Mouse (Mus musculus) heart, postnatal 10 days (tissue): ENCODE measurements around the gene Cbx5. TPM values are rescaled to one million over a fixed set of nuclear protein-coding genes. Genes with fewer than 3 reads are reported as not detected.

Experiments
- DNase-seq, 2 experiments: peaks; one replicate each; pipeline ENCODE4 v3.0.0; 2021
- intact Hi-C: fragments of 180-260 bp; cut with DNase I; formaldehyde crosslinking; loops from one replicate; pipeline ENCODE4 v1.15.1; 2025
- total RNA-seq, 2 experiments: library from RNA; stranded (reverse); gene quantifications; 2 replicates each; pipeline ENCODE4 v1.2.3; 2021

The Cbx5 gene
- total RNA-seq, 2 experiments from 2014 or later, result 81.3 to 97.4 TPM

GRCm38 (mm10) chr15:103221386-103221785, 18.2 kb downstream of the Cbx5 start:
- DNase-seq, result no peak

GRCm38 (mm10) chr15:103220785-103221184, 18.8 kb downstream of the Cbx5 start:
- peak in 1 of 2 experiments; percentile 35 for DNase-seq
- intact Hi-C loops, result no loop called here

More at GRCm38 (mm10) chr15:103221386-103221785, 18.2 kb downstream of the Cbx5 start:
- intact Hi-C loops, result no loop called here

- intact Hi-C loops, result no loop called here
- no peak for DNase-seq
These were observed 23.6 kb downstream of the Cbx5 start for GRCm38 (mm10) chr15:103216052-103216451.

- intact Hi-C loops, result no loop called here
These were observed 24.4 kb downstream of the Cbx5 start for GRCm38 (mm10) chr15:103214971-103215907.

GRCm38 (mm10) chr15:103214149-103214548, 25.5 kb downstream of the Cbx5 start:
- peak; percentile 22 to 31 for DNase-seq
- intact Hi-C loops, result no loop called here

More at GRCm38 (mm10) chr15:103214971-103215907, 24.4 kb downstream of the Cbx5 start:
- DNase-seq, result peak; percentile 91

- DNase-seq, result peak in 1 of 2 experiments; percentile 46
- intact Hi-C loops, result loop anchor here (5.0 kb wide), 1 partner anchor 102 kb away; no protein-coding TSS in a partner anchor
These were observed 34.5 kb downstream of the Cbx5 start for GRCm38 (mm10) chr15:103205156-103205555.

GRCm38 (mm10) chr15:103202088-103202793, 37.4 kb downstream of the Cbx5 start:
- peak; percentile 83 to 85 for DNase-seq
- intact Hi-C loops, result no loop called here

GRCm38 (mm10) chr15:103197785-103198184, 41.8 kb downstream of the Cbx5 start:
- intact Hi-C loops, result no loop called here
- no peak for DNase-seq

- no peak for DNase-seq
- intact Hi-C loops, result no loop called here
These were observed 42.8 kb downstream of the Cbx5 start for GRCm38 (mm10) chr15:103196835-103197234.

- intact Hi-C loops, result no loop called here
- DNase-seq, result no peak
These were observed 46.0 kb downstream of the Cbx5 start for GRCm38 (mm10) chr15:103193606-103194005.

GRCm38 (mm10) chr15:103190531-103191462, 48.8 kb downstream of the Cbx5 start:
- intact Hi-C loops, result no loop called here
- DNase-seq, result peak in 1 of 2 experiments; percentile 75

- no peak for DNase-seq
- intact Hi-C loops, result no loop called here
These were observed 49.5 kb downstream of the Cbx5 start for GRCm38 (mm10) chr15:103190083-103190482.

GRCm38 (mm10) chr15:103187803-103188202, 51.8 kb downstream of the Cbx5 start:
- intact Hi-C loops, result no loop called here

GRCm38 (mm10) chr15:103185462-103186198, 54.0 kb downstream of the Cbx5 start:
- peak; percentile 75 to 79 for DNase-seq
- intact Hi-C loops, result loop anchor here (1.0 kb wide), 1 partner anchor 122 kb away; no protein-coding TSS in a partner anchor

More at GRCm38 (mm10) chr15:103187803-103188202, 51.8 kb downstream of the Cbx5 start:
- DNase-seq, result no peak

- peak in 1 of 2 experiments; percentile 43 for DNase-seq
These were observed 55.7 kb downstream of the Cbx5 start for GRCm38 (mm10) chr15:103183651-103184610.

GRCm38 (mm10) chr15:103183135-103183534, 56.5 kb downstream of the Cbx5 start:
- intact Hi-C loops, result no loop called here
- DNase-seq, result peak; percentile 55 to 73

More at GRCm38 (mm10) chr15:103183651-103184610, 55.7 kb downstream of the Cbx5 start:
- intact Hi-C loops, result no loop called here

GRCm38 (mm10) chr15:103182166-103182790, 57.3 kb downstream of the Cbx5 start:
- intact Hi-C loops, result no loop called here
- peak; percentile 81 to 89 for DNase-seq

GRCm38 (mm10) chr15:103180406-103180805, 59.2 kb downstream of the Cbx5 start:
- no peak for DNase-seq
- intact Hi-C loops, result no loop called here
